Mouse (Mus musculus) c-Kit-positive CD71-negative TER-119-negative erythroid progenitor cells, embryonic 14.5 days (primary cell): ENCODE measurements around the gene Sall4.
"Not testable (repeated sequence)": the region's sequence is repeated elsewhere in the genome, so short reads cannot be mapped to it uniquely, and the experiment has no call there.

Experiments used
- DNase-seq: peaks from one replicate; pipeline ENCODE4 v3.0.0-alpha.2; 2013; ENCODE audit warnings: low read depth

The Sall4 gene

DNA sequence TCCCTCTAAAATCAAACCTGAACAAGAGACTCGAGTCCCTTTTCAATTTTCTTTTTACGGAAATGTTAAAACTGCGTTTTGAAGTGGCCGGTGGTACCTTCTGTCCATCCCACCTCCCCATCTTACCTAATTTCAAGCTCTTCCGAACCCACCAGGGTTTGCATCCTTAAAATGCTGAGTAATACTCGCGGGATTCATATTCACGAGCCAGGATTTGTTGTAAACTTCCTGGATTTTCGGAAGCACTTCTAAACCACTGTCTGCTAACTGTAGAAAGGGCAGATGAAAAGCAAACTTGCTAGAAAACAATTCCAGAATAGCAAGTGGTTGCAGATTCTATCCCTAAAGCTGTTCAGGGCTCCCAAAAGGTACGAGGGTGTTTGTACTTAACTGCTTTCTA lies at the start of gene Sall4:
Gene Sall4 (minus strand): TSS at position 362 of the 400 bp plus-strand sequence.
- DNase-seq: no peak

DNA sequence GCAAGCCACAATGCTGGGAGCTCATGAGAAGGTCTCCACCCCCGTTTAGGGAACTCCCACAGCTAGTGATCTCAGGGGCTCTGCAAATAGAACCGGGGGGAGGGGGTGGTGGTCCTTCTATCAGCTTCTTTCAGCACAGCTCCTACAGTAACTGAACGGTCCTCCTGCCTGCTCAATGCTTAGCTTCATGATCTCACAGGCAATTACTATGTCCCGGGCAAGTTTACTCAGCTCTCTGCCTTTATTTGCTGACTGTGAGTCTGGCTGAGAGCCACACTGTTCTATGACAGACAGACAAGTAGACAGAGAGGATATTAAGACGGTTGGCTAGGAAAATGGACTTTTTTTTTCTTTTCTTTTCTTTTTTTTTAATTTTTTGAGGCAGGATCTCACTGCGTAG lies 45.5 kb upstream of the Sall4 start:
- no peak for DNase-seq

DNA sequence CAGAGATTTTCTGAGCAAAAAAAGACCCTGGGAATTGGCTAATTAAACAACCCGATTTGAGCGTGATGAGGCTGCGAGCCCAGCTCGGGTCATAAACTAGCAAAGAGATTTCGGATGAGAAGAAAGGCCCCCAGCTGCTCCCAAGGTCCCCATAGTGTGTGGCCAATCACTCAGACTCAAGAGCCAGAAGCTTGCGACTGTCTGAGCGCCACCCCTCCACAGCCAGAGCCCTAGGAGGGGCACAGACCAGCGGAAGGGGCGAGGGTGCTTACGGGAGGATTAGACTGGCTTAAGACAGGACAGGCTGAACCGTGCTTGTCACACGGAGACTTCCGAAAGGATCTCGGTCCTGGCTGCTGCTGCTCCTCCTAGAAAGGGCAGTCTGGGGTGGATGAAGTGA lies 42.2 kb upstream of the Sall4 start:
- no peak for DNase-seq

DNA sequence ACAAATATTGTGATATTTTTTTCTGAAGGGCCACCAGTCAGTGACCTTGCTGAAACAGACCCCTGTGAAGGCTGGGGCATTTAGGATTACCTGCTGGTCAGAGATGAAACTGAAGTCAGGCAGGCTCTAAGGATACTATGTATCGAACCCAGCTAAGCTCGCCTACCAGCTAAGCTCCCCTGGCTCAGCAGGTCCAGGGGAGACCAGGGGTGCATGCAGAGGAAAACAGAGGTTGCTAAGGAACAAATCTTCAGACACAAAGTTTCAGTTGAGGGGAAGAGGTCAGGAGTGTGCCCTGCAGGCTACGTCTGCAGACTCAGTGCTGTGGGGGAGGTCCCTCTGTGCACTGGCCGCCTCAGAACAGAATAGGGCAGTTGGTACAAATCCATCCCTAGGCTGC lies 39.9 kb upstream of the Sall4 start:
- no peak for DNase-seq

DNA sequence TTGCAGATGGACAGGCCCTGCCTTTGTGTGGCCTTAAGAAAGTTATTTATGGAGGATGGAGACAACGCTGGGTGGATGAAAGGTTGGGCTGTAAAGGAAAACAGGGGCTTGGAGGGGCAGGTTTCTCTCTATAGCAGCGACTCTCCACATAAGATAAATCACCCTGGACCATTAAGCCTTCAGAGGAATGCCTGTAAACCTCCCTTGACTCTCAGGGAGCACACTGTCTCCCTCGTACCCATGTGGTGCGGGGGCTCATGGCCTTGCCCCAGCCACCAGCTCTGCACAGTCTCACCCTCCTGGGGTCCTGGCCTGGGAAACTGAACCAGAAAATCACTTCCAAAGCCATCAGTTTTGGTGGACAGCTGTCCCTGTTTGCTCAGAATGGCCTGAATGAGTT lies 36.1 kb upstream of the Sall4 start:
- DNase-seq: no peak

DNA sequence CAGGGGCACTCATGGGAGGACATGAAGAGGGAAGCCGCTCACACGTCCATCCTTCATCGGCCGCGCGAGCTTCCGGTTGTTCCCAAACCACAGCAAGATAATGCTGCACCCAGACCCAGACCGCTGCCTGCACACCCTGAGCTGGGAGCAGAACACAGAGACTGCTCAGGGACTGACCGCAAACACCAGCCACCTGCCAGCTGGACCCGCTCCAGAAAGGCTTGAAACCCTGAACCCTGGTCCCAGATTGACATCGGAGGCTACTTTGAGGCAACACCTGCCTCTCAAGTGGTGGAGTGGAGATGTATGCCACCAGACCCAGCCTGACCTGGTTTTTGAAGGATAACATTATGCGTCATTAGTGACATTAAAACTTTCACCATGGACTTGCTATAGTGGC lies 31.6 kb upstream of the Sall4 start:
- no peak for DNase-seq

DNA sequence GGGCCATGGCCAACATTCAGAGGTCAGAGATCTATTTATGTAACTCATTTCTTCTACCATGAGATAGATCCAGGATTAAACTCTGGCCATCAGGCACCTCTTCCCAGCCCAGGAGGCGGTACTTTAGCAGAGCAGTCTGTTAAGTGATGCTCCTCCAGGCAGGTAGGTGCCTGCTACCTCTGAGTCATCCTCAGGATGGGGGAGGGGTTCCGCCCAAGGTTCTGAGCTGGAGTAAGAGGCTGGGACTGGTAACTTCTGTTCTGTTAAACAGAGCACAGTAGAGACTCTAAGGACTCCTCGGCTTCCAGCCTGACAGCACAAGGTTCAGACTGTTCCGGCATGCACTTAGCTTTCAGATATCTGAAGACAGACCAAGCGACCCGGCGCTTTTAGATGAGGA lies 31.2 kb upstream of the Sall4 start:
- DNase-seq: no peak

DNA sequence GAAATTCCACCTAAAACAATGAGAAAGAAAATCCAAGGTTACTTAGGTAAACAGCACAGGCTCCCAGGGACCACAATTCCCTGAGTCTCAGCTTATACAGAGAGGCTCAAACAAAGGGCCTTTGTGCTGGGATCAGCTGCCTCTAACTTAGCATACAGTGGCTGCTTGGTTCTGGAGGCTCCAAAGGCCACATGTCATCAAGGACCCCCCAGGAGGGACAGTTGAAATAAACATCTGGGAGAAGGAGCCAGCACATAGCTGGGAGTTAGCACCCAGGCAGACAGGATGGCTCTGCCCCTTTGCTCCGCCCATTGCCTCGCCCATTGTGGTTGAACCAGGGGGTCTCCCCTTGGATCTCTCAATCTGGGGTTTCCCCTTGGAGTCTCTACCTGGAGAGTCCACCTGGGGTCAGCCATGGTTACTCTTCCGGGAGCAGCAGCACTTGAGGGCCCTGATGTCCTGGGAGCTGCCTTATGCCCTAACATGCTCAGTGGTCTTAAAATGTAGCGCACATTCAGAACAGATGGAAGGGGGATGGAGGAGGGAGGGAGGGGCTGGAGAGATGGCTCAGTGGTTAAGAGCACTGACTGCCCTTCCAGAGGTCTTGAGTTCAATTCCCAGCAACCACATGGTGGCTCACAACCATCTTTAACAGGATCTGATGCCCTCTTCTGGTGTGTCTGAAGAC lies 23.5 kb upstream of the Sall4 start:
- no peak for DNase-seq

DNA sequence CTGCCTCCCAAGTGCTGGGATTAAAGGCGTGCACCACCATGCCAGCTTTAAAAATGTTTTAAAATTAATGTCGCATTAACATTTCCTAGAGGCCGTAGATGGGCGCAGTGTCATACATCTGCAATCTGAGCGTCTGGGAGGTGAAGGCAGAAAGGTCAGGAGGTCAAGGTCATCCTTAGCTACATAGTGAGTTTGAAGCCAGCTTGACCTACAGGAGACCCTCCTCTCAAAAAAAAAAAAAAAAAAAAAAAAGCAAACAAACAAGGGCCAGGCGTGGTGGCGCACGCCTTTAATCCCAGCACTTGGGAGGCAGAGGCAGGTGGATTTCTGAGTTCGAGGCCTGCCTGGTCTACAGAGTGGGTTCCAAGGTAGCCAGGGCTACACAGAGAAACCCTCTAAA lies 18.4 kb upstream of the Sall4 start:
- no peak for DNase-seq

DNA sequence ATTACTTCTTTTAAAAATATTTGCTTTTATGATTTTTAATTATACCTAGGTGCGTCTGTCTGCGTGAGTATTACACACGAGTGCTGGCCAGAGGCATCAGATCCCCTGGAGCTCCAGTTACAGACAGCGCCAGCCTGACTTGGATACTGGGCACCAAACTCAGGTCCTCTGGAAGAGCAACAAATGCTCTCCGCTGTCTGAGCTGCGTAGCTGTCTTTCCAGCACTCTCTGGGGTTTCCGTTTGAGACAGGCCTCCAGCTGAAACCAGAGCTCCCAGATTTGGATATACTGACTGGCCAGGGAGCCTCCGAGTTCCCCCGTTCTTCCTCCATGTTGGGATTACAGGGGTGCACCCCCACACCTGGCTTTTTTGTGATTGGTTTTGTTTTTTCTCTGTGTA lies 12.9 kb upstream of the Sall4 start:
- no peak for DNase-seq

DNA sequence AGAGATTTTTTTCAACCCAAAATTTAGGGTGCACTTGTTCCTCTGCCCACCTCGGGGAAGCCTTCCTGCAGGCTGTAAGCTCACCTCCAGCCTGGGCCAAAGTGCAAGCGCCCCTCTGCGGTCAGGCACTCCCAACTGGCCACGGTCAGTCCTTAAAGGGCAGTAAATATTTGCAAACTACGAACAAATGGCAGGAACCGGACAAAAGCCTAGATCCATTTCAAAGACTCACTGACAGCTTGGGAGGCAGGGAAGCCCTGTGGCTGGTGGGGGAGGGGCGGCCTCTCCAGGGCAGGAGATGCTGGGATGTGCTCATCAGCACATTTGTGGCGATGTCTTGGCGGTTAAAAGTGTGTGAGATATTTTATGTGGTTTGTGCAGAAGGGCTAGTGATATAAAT lies 12.3 kb upstream of the Sall4 start:
- no peak for DNase-seq

DNA sequence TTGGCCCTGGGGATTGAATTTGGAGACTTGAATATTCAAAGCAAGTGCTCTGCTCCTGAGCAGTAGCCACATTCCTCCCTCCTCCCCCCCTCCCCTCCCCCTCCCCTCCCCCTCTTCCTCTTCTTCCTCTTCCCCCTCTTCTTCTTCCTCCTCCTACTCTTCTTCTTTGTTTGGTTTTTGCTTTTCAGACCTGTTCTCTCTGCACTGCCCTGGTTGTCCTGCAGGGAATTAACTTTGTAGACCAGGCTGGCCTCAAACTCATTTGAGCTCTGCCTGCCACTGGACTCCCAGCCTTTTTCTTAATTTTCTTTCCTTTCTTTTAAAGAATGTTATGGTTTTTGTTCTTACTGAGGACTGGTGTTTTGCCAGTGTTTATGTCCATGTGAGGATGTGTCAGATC lies 9.7 kb upstream of the Sall4 start:
- DNase-seq: no peak

DNA sequence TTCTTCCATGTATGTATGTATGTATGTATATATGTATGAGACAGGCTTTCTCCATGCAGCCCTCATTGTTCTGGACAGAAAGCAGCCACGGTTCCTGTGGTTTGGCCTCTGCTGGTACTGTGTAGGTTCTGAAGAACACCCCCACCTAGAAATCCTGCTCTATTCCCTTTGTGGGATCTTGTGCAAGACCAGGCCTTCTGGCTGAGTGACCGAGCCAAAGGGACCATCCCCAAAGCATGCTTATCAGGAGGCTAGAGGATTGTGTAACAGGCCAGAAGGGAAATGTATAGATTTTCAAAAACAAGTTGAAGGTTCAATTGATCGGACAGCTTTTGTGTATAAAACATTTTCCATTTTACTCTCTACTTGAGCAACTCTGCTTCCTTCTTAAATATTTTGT lies 8.5 kb upstream of the Sall4 start:
- no peak for DNase-seq

DNA sequence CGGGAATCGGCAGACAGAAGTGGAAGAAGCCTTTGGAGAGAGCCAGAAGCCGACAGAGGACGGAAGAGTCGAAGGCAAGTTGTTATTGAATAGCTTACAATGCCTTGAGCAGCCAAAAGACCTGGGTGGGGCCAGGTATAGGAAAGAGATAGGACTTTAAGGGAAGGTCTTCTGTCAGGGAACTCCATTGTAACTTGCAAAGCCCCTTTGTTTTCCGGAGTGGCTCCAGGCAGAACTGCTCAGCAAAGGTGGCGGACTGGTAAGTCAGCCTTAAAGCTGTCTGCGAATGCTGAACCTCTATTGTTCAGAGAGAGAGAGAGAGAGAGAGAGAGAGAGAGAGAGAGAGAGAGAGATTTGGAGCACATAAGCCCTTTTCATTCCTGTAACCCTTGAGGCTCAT lies 1.5 kb upstream of the Sall4 start:
- DNase-seq: no peak

DNA sequence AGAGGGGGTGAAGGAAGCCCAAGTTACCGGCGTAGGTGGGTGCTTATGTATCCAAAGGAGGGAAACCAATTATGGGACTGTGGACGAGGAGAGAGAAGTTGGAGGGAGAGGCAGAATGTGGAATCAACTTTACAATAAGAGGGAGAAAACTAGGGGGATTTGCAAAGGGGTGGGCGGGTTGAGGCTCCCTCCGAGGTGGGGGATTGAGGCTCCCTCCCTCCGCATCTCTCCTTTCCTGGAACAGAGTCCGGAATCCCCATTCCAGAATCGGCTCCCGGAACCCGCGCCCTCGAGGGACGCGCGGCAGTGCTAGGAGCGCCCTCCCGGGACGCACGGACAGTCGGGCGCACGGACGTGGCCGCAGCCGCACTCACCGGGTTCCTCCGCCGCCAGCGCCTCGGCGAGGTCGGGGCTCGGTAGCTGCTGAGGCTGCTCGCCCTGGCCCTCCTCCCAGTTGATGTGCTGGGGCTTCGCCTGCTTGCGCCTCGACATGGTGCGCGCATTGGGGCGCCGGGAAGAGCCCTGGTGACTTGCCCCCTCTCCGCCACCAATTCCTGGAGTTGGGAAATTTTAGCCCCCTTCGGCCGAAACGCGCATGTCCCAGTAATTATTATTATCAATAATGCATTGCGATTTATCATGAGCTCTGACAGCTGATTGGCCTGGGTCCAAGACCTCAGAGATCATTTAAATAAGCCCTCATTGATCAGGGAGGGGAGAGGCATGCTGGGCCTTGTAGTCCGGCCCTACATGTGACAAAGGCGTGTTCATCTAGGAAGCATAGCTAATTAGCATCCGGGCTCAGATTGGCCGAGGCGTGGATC lies 993 bp downstream of the Sall4 start:
- DNase-seq: no peak

DNA sequence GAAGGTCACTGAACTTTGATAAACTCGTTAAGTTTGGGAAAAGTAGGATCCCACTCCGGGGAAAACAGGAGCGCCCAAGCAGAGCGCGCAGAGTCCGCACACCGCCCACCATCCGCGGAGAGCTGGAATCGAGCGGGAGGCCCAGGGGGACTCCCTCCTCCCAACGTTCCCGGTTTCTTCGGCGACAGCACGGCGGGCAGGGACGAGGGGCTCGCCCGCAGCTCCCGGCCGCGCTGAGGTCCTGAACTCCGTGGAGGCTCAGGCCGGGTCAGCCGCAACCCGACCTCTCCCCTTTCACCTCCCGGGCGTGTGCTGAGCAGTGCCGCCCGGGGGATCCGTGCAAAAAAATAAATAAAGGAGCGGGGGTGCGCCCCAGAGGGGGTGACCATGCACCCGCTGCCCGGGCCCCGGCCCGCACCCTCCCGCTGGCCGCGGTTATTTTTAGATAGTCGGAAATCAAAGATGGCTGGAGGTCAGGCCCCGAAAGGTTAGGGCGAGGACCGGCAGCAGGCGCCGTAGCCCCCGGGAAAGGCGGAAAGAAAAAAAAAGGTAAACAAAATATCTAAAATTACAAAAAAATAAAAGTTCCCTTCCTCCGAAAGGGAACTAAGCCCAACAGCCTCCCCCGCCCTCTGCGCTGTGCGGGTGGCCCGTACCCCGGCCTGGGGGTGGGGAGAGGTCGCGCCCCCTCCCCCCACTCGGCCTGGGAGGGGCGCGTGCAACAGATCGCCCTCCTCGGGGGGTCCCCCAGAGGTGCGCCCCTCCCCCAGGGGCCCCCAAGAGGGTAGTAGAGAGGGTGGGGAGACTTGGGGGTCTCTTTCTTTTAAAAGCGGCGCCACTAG lies 1.8 kb downstream of the Sall4 start:
- DNase-seq: no peak

DNA sequence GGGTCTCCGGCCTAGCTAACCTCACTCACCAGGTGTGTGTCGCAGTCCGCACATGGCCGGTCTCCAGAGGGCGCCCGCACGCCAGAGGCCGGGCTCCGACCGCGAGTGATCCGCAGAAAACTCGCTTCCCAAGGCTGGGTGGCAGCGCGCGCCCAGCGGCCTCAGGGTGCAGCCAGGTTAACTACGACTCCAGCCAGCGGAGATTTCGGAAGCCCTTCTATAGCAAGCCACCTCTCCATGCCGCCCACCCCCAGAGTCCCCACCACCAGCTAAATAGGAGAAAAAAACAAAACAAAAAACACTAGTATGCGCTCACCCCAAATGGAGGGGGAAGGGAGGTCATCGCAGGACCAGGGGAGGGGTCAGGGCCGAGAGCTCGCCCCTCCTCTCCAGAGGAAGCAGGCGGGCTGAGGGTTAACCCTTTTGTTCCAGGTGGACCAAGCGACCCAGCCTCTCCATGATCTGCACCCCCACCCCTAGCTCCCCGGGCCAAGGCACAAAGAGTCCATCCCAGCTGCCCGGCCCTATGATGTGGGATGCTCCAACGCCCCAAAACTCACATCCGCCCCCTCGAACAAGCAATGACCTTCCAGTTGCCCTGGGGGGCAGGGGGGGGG lies 2.6 kb downstream of the Sall4 start:
- no peak for DNase-seq

DNA sequence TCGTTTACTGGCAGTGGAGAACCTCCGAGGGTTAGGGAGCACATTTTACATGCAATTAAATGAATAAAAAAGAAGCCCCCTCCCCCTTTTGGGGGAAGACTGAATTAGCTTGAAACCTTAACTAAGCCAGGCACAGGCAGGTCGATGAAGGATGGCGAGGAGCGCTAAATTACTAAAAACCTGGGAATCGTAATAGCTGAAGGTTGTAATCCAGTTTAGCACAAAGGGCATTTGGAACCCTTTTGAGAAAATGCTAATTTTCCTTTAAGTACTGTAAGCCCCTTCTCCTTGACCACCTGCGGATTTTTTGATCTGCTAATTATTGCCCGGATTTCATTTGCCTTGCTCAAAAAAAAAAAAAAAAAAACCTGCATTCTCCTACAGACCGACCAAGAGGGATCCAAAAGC lies 3.3 kb downstream of the Sall4 start:
- no peak for DNase-seq

DNA sequence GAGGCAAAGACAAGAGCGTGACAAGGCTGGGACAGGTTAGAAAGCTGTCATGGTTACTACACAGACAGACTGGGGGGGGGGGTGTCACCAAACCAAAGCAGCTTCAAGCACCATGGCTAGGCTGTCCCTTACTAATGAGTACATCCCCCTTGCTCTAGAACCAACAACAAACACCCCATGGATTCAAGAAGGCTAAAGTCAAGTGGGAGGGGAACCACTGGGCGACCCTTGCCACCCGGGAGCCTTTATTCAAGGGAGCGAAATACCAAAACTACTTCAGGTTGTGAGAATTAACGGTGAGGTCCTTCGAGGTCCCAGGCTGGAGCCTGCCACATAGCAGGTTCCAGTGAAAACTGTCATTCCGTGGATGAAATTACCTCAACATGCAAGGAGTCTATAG lies 4.0 kb downstream of the Sall4 start:
- DNase-seq: no peak

DNA sequence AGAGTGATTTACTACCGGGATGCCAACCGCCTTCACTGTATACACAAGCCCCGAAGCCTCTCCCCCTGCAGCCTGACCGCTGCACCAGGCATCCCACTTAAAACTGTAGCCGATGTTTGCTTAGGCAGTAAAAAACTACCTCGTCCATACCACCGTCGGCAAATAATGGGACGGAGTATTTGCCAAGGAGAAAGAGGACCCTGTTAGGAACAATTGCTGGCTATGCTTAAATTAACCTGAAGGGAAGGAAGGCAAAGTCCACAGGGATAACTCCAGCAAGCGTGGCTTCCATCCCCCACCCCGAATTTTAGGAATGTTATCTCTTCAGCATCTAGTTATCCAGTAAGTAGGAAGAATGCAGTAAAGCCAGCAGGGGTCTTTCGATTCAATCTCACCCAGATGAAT lies 5.3 kb downstream of the Sall4 start:
- no peak for DNase-seq

DNA sequence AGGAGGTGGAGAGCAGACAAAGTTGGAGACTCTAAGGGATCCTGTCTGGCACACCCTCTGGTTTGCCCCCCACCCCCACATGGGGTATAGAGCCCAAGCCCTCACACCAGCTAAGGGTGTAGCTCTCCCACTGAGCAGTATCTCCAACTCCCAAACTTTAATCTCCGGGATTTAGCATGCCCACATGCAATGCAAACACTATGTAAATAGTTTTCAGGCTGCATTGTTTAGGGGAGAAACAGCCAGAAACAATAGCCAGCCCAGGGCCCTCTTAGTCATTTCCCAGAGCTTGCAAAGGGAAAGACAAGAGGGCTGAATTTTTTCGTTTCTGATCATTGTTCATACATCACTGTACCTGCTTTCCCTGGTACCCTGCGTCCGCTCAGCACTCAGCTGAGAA lies 5.8 kb downstream of the Sall4 start:
- no peak for DNase-seq

DNA sequence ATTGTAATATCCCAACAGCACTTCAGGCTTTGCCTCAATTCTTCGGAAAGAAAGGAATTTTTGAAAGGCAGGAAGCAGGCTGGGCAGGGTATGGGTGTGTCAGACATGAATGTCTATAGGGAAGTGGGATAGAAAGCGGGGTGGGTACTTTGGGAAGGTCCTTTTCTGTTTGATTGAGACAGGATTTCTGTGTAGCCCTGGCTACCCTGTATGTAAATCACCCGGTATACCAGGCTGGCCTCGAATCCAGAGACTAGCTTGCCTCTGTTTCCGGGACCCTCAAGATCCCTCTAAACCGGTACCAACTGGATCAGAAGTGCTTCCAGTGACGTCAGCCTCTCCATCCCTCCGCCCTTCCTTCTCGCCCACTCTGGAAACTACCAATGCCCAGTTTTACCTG lies 6.6 kb downstream of the Sall4 start:
- no peak for DNase-seq

DNA sequence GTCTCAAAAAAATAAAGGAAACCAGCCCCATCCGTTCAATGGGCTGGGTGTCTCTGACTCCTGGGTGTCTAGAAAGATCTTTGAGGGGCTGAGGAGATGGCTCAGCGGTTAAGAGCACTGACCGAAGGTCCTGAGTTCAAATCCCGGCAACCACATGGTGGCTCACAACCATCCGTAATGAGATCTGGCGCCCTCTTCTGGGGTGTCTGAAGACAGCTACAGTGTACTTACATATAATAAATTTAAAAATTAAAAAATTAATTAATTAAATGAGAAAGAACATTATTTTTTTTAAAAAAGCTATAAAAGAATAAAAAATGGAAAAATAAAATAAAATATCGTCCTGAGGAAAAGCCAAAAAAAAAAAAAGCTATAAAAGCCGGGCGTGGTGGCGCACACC lies 23.3 kb downstream of the Sall4 start:
- not testable (repeated sequence) for DNase-seq
